Mouse (Mus musculus) intestine, postnatal 0 days (tissue): ENCODE results near the gene Slc4a1. TPM values are rescaled to one million over a fixed set of nuclear protein-coding genes. Genes with fewer than 3 reads are reported as not detected.

Experiments
- ATAC-seq: fragments of 200-750 bp; cut with Nextera tagmentation; 2 replicates; pipeline ENCODE4 v1.8.0; 2017; ENCODE audit warnings: mild to moderate bottlenecking, moderate TSS enrichment, moderate library complexity
- H3K27ac ChIP-seq: fragments of 300-500 bp; sonication (generic); 2 replicates; pipeline ENCODE4 v1.5.1; 2014; ENCODE audit warnings: mild to moderate bottlenecking, low read depth, low read length, moderate library complexity
- H3K27me3 ChIP-seq: fragments of 300-500 bp; sonication (generic); replicated peaks from 2 replicates; pipeline ENCODE4 v1.6.1; 2014; ENCODE audit warnings: low read length, mixed read lengths; ENCODE audit not compliant: control insufficient read depth, insufficient read depth
- H3K36me3 ChIP-seq: fragments of 300-500 bp; sonication (generic); 2 replicates; pipeline ENCODE4 v1.6.1; 2014; ENCODE audit warnings: mild to moderate bottlenecking, moderate library complexity; ENCODE audit not compliant: control insufficient read depth, insufficient read depth
- H3K4me1 ChIP-seq: fragments of 300-500 bp; sonication (generic); replicated peaks from 2 replicates; pipeline ENCODE4 v1.6.1; 2014; ENCODE audit warnings: antibody characterized with exemption, low read length, mixed read lengths; ENCODE audit not compliant: control insufficient read depth, insufficient read depth
- H3K4me2 ChIP-seq: fragments of 300-500 bp; sonication (generic); replicated peaks from 2 replicates; pipeline ENCODE4 v1.6.1; 2014; ENCODE audit warnings: low read depth, mild to moderate bottlenecking, moderate library complexity
- H3K4me3 ChIP-seq: fragments of 300-500 bp; sonication (generic); 2 replicates; pipeline ENCODE4 v1.5.1; 2014; ENCODE audit warnings: low read depth, low read length
- H3K9ac ChIP-seq: fragments of 300-500 bp; sonication (generic); 2 replicates; pipeline ENCODE4 v1.6.1; 2014; ENCODE audit warnings: mild to moderate bottlenecking, low read depth, low read length
- H3K9me3 ChIP-seq: fragments of 300-500 bp; sonication (generic); 2 replicates; pipeline ENCODE4 v1.6.1; 2016; ENCODE audit warnings: mixed run types; ENCODE audit not compliant: control insufficient read depth
- CTCF ChIP-seq: sonication (generic); IDR thresholded peaks from 2 replicates; pipeline ENCODE4 v1.5.1; 2016; ENCODE audit warnings: low read depth, mild to moderate bottlenecking, control low read depth, antibody characterized with exemption, moderate library complexity
- WGBS: fragments of 180-500 bp; shearing (Covaris S2); extraction: QIAGEN DNeasy Blood & Tissue Kit; methylation state at CpG from one replicate; pipeline ENCODE4 v1.1.7; 2014; 5-methylcytosine and 5-hydroxymethylcytosine counted together
- polyA plus RNA-seq: library from polyadenylated mRNA; unstranded; fragments of >200 nt; fragmentation: Nextera tagmentation; extraction: Ambion mirVana; gene quantifications from 2 replicates; pipeline ENCODE4 v1.2.1, GENCODE M21; 2015

The Slc4a1 gene
- polyA plus RNA-seq, 1 experiment from 2014 or later, result 0.29 TPM

DNA sequence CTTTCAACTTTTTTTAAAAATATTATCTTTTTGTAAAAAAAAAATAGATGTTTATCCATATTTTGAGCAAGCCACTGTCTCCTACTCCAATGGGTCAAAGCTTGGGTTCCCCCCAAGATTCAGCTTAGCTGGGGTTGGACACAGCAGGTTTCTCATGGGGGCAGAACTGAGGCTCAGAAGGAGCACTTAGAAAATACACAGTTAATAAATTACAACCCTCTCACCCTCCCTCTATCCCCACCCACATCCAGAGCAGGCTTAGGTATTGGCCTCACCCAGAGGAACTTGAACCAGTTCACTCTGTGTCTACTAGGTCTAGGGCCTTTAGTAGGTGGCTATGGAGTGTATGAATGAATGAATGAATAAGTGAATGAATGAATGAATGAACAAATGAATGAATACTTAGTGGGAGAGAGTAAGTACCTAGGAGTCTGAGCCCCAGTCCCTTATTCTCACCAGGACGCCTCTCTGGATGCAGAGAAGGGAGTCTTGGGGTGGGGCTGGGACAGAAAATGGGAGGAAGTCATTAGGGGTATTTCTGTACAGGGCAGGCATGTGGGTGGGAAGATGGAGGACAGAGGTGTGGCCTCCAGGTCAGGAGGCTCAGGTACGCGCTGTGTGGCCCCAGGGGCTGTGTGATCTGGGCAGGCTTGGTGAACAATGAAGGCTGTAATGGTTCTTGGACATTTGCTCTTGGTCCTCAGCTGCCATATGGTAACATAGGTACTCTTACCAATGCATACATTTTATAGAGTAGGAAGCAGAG is 16.6 kb downstream of the Slc4a1 start:
- Histone ChIP-seq H3K27me3 (no peaks in the 10 kb centered on the region), H3K9me3 (no peaks in the 10 kb centered on the region), H3K27ac (no peak overlapping the region), H3K9ac (no peak overlapping the region), H3K4me3 (no peak overlapping the region), H3K4me1 (no peaks in the 10 kb centered on the region), H3K36me3 (no peaks in the 10 kb centered on the region), H3K4me2 (no peak overlapping the region)
- 0 out of 2 replicates have a peak, but pooled peaks have one; percentile 10 for ATAC-seq
- no peak for TF ChIP-seq CTCF
- 73% methylated on average over 3 of the region's 3 CpGs for whole genome bisulfite sequencing

DNA sequence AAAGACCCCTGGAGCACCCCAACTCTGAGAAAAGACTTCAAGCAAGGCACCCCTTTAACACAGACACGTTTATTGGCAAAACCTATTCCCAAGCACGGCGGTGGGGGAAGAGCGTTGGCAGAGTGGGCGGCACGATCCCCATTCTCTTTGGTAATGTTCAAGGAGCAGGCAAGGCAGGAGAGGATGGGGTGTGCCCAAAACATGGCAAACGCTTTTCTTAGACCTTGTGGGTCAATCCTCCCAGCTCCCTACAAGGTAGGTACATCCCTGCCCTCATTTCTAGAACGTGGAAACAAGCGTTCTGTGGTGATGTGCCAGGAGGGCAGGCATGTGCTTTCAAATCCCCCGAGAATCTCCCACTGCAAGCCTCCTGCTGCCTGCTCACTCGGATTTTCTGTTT is 17.2 kb downstream of the Slc4a1 start:
- 81% methylated on average over 11 of the region's 11 CpGs for WGBS
- Histone ChIP-seq H3K9me3 (no peaks in the 10 kb centered on the region), H3K27ac (no peak overlapping the region), H3K27me3 (no peaks in the 10 kb centered on the region), H3K36me3 (no peaks in the 10 kb centered on the region), H3K4me1 (no peaks in the 10 kb centered on the region), H3K9ac (no peak overlapping the region), H3K4me2 (no peak overlapping the region), H3K4me3 (no peak overlapping the region)
- TF ChIP-seq CTCF, result no peak
- ATAC-seq, result no peak

DNA sequence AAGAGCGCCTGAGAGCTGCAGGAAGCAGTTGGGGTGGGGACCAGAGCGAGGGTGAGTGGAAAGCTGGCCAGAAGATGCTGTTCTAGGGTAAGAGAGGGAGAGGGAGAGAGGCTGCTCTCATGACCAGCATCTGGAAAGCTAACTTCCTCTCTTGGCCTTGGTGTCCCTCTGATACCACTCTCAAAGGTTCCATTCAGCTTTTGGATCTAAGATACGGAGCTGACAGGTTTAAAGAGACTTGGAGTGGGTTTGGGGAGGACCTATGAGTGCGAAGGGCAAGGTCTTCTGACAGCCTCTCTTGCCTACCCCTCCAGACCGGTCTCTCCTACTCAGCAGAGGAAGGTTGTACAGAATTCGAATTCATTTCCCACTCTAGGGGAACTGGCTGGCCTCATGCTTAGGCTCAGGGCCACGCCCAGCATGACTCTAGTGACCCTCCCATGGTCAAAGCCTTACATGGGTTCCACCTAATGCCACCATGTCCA is 17.9 kb downstream of the Slc4a1 start:
- TF ChIP-seq CTCF, result no peak
- Histone ChIP-seq H3K9ac (no peak overlapping the region), H3K27me3 (no peaks in the 10 kb centered on the region), H3K36me3 (no peaks in the 10 kb centered on the region), H3K9me3 (no peaks in the 10 kb centered on the region), H3K27ac (no peak overlapping the region), H3K4me3 (no peak overlapping the region), H3K4me1 (no peaks in the 10 kb centered on the region), H3K4me2 (no peak overlapping the region)
- 89% methylated on average over 7 of the region's 7 CpGs for WGBS
- no peak for ATAC-seq

DNA sequence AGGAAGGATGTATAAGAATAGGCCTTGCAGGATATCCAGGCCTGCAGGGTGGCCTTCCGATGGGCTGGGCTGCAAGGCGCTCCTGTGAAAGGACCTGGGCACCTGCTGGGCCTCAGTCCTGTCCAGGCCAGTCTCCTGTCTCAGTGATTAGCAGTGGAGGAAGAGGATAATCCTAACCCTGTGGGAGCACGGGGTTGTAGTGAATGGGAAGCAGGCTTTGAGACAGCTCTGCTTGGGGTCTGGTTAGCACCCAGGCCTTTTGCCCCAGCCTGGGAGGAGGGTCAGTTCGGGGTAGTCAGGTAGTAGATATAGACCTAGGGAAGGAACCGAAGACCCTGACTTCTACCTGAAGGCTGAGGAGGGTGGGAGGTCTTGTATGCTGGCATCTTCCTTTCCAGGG is 18.3 kb downstream of the Slc4a1 start:
- Histone ChIP-seq H3K4me3 (no peak overlapping the region), H3K4me2 (no peak overlapping the region), H3K27me3 (no peaks in the 10 kb centered on the region), H3K27ac (no peak overlapping the region), H3K9ac (no peak overlapping the region), H3K36me3 (no peaks in the 10 kb centered on the region), H3K4me1 (no peaks in the 10 kb centered on the region), H3K9me3 (no peaks in the 10 kb centered on the region)
- TF ChIP-seq CTCF, result no peak
- ATAC-seq, result no peak
- WGBS, result 82% methylated on average over 5 of the region's 5 CpGs

DNA sequence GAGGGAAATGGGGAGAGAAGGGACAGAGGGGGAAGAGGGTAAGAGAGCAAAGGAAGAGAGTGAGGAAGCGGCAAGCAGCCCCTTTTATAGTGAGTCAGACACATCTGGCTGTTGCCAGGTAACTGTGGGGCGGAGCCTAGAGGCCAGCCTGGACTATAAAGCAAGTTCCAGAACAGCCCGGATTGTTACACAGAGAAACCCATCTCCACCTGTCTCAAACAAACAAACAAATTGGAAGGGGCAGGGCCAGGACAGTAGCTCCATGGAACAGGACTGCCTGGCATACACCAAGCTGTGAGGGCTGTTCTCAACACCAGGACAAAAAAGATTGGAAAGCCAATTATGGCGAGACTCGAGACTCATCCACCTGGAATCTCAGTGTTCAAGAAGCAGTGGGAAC is 19.1 kb downstream of the Slc4a1 start:
- H3K9me3 ChIP-seq, result no peaks in the 10 kb centered on the region
- no peak overlapping the region for H3K4me2 ChIP-seq
- no peaks in the 10 kb centered on the region for H3K27me3 ChIP-seq
- TF ChIP-seq CTCF, result no peak
- H3K9ac ChIP-seq, result no peak overlapping the region
- H3K36me3 ChIP-seq, result no peaks in the 10 kb centered on the region
- no peaks in the 10 kb centered on the region for H3K4me1 ChIP-seq
- no peak overlapping the region for H3K27ac ChIP-seq
- WGBS, result 50% methylated on average over 5 of the region's 5 CpGs
- H3K4me3 ChIP-seq, result no peak overlapping the region
- ATAC-seq, result no peak

DNA sequence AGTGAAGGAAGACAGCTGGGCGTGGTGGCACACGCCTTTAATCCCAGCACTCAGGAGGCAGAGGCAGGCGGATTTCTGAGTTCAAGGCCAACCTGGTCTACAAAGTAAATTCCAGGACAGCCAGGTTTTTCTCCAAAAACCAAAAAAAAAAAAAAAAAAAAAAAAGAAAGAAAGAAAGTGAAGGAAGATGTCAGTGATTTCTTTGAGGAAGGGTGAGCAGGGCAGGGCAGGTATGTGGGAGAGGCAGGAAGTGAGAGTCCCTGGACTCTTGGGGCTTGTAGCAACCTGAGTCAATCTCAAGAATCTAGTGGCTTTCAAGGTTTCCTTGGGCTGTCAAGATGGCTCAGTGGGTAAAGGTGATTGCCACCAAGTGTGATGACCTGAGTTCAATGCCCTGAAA is 21.5 kb downstream of the Slc4a1 start:
- Histone ChIP-seq H3K36me3 (no peaks in the 10 kb centered on the region), H3K4me1 (no peaks in the 10 kb centered on the region), H3K4me2 (no peak overlapping the region), H3K27me3 (no peaks in the 10 kb centered on the region), H3K9ac (no peak overlapping the region), H3K27ac (no peak overlapping the region), H3K4me3 (no peak overlapping the region), H3K9me3 (no peaks in the 10 kb centered on the region)
- ATAC-seq, result no peak
- 89% methylated on average over 3 of the region's 3 CpGs for WGBS
- TF ChIP-seq CTCF, result no peak

DNA sequence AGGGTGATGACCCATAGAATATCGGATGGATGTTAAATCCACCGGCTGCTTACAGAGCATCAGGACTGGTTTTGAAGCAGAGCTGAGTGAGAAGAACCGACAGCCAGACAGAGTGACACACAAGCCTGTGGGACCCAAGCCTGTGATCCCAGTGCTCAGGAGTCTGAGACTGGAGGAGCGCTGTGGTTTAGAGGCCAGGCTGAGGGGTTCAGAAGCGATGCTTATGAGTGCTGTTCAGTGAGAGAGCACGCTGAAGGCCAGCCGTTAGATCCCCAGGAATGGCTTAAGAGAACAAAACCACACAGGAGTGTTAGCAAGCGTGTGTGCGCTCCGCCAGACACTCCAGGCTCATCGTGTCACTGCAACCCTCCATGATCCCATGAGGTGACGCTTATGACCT is 23.3 kb downstream of the Slc4a1 start:
- no peaks in the 10 kb centered on the region for H3K27me3 ChIP-seq
- no peak for ATAC-seq
- H3K4me2 ChIP-seq, result no peak overlapping the region
- H3K27ac ChIP-seq, result no peak overlapping the region
- WGBS, result 77% methylated on average over 12 of the region's 12 CpGs
- no peak for TF ChIP-seq CTCF
- no peaks in the 10 kb centered on the region for H3K36me3 ChIP-seq
- H3K9me3 ChIP-seq, result no peaks in the 10 kb centered on the region
- H3K4me3 ChIP-seq, result no peak overlapping the region
- no peak overlapping the region for H3K9ac ChIP-seq
- no peaks in the 10 kb centered on the region; the same call in 1 of the 2 replicates for H3K4me1 ChIP-seq
